Mouse (Mus musculus): ENCODE data around the gene Ssx2ip.

GRCm38 (mm10) chr3:146371201-146371600, 33.2 kb upstream of the Ssx2ip start:
- no peak for TF ChIP-seq CTCF (conservative IDR thresholded peaks at IDR 0.05; ENCODE audit: low read length)
- no peak for TF ChIP-seq POU5F1 (IDR thresholded peaks at IDR 0.05; ENCODE audit: borderline replicate concordance, low read length)
- no peak for TF ChIP-seq NANOG (IDR thresholded peaks at IDR 0.05; ENCODE audit: borderline replicate concordance, low read length)
